Mouse (Mus musculus): ENCODE measurements around the gene Pdzk1. TPM values are rescaled to one million over a fixed set of nuclear protein-coding genes. Genes with fewer than 3 reads are reported as not detected.

The Pdzk1 gene
- not detected in 2 replicates for polyA plus RNA-seq (2015; fragmentation: Nextera tagmentation; extraction: Ambion mirVana)

DNA sequence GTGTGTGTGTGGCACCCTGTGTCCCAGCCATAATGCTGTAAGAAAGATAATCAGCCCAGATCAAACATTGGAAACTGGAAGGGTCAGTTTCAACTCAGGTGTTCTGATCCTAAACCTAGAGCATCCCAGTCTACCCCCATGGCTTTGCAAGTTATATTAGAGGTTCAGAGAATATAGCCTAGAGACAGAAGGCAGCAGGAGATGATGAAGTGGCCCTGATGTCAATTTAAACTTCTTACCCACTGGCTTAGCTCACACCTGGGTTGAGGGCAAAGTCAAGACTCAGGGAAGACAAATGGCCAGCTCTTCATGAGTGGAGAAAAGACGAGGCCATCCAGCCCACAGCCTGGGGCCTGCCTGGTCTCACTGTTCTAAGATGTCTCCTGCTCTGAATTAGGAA lies at the start of gene Pdzk1, which contains the start of gene Cd160:
TSS of gene Pdzk1 (plus strand) at position 301 of the 400 bp plus-strand sequence.
TSS of gene Cd160 (minus strand) at position 368 of the 400 bp plus-strand sequence.
- H3K36me3 ChIP-seq: no peaks in the 10 kb centered on the region
- no peak for ATAC-seq (ENCODE audit: insufficient number of reproducible peaks, low FRiP score, low TSS enrichment, low read depth)
- H3K4me2 ChIP-seq (replicated peaks): no peak within 1 kb of the TSS
- H3K4me1 ChIP-seq: no peaks in the 10 kb centered on the region
- H3K9me3 ChIP-seq (replicated peaks): no peaks in the 10 kb centered on the region
- H3K27ac ChIP-seq (replicated peaks): no peak within 1 kb of the TSS
- 57% methylated on average over 1 of the region's 1 CpGs for WGBS
- no peak within 1 kb of the TSS for H3K4me3 ChIP-seq (replicated peaks)
- H3K27me3 ChIP-seq: no peaks in the 10 kb centered on the region
- no peak within 1 kb of the TSS for H3K9ac ChIP-seq

DNA sequence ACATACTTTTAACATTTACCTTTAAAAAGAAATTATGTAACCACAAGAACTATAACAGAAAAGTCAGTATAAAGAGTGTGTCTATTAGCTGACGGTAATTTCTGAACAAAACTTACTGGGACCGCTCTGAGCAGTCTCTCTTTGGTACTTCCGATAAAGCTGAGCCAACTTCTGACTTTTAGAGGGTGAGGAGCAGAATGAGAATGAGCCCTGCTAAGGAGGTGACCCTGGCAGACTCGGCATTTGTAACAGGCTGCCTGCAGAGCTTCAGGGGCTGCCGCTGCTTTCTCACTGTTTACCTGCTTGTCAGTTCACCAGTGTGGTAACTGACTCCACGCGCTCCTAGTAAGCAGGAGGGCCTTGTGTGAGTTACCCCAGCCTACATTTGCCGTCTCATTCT lies 46.8 kb upstream of the Pdzk1 start:
- 78% methylated on average over 8 of the region's 8 CpGs for WGBS
- no peaks in the 10 kb centered on the region for H3K27me3 ChIP-seq
- no peak overlapping the region for H3K4me2 ChIP-seq (replicated peaks)
- H3K9ac ChIP-seq: no peak overlapping the region
- H3K27ac ChIP-seq (replicated peaks): no peak overlapping the region
- H3K4me3 ChIP-seq (replicated peaks): no peak overlapping the region
- no peaks in the 10 kb centered on the region for H3K9me3 ChIP-seq (replicated peaks)
- H3K36me3 ChIP-seq: peaks cover 13% of the 10 kb centered on the region; the same call in 1 of the 2 replicates
- no peak for ATAC-seq (ENCODE audit: insufficient number of reproducible peaks, low FRiP score, low TSS enrichment, low read depth)
- H3K4me1 ChIP-seq: no peaks in the 10 kb centered on the region

DNA sequence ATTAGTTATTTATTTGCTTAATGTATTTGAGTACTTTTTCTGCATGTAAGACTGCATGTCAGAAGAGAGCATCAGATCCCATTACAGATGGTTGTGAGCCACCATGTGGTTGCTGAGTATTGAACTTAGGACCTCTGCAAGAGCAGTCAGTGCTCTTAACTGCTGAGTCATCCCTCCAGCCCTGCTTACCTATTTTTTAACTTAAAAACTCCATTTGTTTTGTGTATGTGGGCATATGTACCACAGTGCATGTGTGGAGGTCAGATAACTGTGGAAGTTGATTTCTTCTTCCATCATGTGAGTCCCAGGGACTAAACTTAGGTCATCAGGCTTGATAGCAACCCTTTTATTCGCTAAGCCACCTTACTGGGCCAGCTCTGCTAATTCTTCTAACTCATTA lies 41.3 kb upstream of the Pdzk1 start:
- no peak for ATAC-seq (ENCODE audit: insufficient number of reproducible peaks, low FRiP score, low TSS enrichment, low read depth)
- Histone ChIP-seq H3K36me3 (peaks cover 37% of the 10 kb centered on the region), H3K9me3 (replicated peaks) (no peaks in the 10 kb centered on the region), H3K4me3 (replicated peaks) (no peak overlapping the region), H3K9ac (no peak overlapping the region), H3K27ac (replicated peaks) (no peak overlapping the region), H3K4me2 (replicated peaks) (no peak overlapping the region), H3K27me3 (no peaks in the 10 kb centered on the region), H3K4me1 (no peaks in the 10 kb centered on the region)
- 89% methylated on average over 1 of the region's 1 CpGs for WGBS

DNA sequence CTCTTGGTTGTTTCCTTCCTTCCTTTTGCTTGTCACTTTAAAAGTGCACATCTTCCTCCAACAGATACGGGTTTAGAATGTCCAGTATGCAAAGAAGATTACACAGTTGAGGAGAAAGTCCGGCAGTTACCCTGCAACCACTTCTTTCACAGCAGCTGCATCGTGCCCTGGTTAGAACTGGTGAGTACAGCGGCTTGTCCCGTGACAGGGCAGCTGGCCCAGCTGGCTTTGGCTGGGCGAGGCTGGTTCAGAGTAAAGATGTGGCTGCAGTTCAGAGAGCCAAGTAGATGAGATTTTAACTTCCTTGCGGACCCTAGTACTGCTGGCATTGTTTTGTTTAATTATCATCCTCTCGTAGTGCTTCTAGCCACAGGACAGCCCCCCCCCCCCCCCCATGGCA lies 40.6 kb upstream of the Pdzk1 start:
- Histone ChIP-seq H3K27ac (replicated peaks) (no peak overlapping the region), H3K36me3 (peaks cover 37% of the 10 kb centered on the region), H3K4me1 (no peaks in the 10 kb centered on the region), H3K9me3 (replicated peaks) (no peaks in the 10 kb centered on the region), H3K4me3 (replicated peaks) (no peak overlapping the region), H3K27me3 (no peaks in the 10 kb centered on the region), H3K4me2 (replicated peaks) (no peak overlapping the region), H3K9ac (no peak overlapping the region)
- WGBS: 79% methylated on average over 8 of the region's 8 CpGs
- no peak for ATAC-seq (ENCODE audit: insufficient number of reproducible peaks, low FRiP score, low TSS enrichment, low read depth)

GRCm38 (mm10) chr3:96800254-96800653 lies 28.8 kb upstream of the Pdzk1 start:
- H3K4me1 ChIP-seq: no peaks in the 10 kb centered on the region
- ATAC-seq (ENCODE audit: insufficient number of reproducible peaks, low FRiP score, low TSS enrichment, low read depth): no peak
- H3K9me3 ChIP-seq (replicated peaks): no peaks in the 10 kb centered on the region

GRCm38 (mm10) chr3:96802214-96802613 lies 26.9 kb upstream of the Pdzk1 start:
- WGBS: 84% methylated on average over 1 of the region's 1 CpGs
- Histone ChIP-seq H3K36me3 (no peaks in the 10 kb centered on the region), H3K9ac (no peak overlapping the region), H3K27me3 (no peaks in the 10 kb centered on the region), H3K4me3 (replicated peaks) (no peak overlapping the region), H3K4me1 (no peaks in the 10 kb centered on the region), H3K4me2 (replicated peaks) (no peak overlapping the region), H3K27ac (replicated peaks) (no peak overlapping the region), H3K9me3 (replicated peaks) (no peaks in the 10 kb centered on the region)
- no peak for ATAC-seq (ENCODE audit: insufficient number of reproducible peaks, low FRiP score, low TSS enrichment, low read depth)

More at GRCm38 (mm10) chr3:96800254-96800653, 28.8 kb upstream of the Pdzk1 start:
- no peak overlapping the region for H3K27ac ChIP-seq (replicated peaks)
- H3K27me3 ChIP-seq: no peaks in the 10 kb centered on the region
- 82% methylated on average over 11 of the region's 11 CpGs for WGBS
- no peak overlapping the region for H3K9ac ChIP-seq
- H3K36me3 ChIP-seq: no peaks in the 10 kb centered on the region
- H3K4me3 ChIP-seq (replicated peaks): no peak overlapping the region
- no peak overlapping the region for H3K4me2 ChIP-seq (replicated peaks)

DNA sequence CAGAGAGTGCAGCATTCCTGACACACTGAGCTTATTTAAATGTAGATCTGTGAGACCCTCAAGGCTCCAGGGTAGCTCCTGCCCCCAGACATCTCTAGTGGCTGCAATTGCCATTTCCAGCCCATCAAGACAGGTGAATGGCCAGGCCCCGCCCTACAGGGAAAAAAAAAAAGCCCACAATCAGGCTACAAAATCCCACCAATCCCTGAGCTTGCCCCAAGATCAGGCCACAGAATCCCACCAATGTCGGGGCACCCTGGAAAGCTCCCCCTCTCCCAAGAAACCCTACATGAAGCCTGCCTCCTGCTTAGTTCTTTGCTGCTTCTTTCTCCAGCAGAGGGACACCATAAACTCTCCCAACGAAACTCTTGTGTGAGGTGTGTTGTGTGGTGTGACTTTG lies 20.9 kb upstream of the Pdzk1 start:
- H3K9me3 ChIP-seq (replicated peaks): no peaks in the 10 kb centered on the region
- no peaks in the 10 kb centered on the region for H3K27me3 ChIP-seq
- ATAC-seq (ENCODE audit: insufficient number of reproducible peaks, low FRiP score, low TSS enrichment, low read depth): no peak
- H3K27ac ChIP-seq (replicated peaks): no peak overlapping the region
- no peaks in the 10 kb centered on the region for H3K36me3 ChIP-seq
- WGBS: 85% methylated on average over 3 of the region's 3 CpGs
- no peaks in the 10 kb centered on the region; the same call in 1 of the 2 replicates for H3K4me1 ChIP-seq
- H3K4me3 ChIP-seq (replicated peaks): no peak overlapping the region
- H3K9ac ChIP-seq: no peak overlapping the region
- no peak overlapping the region for H3K4me2 ChIP-seq (replicated peaks)

DNA sequence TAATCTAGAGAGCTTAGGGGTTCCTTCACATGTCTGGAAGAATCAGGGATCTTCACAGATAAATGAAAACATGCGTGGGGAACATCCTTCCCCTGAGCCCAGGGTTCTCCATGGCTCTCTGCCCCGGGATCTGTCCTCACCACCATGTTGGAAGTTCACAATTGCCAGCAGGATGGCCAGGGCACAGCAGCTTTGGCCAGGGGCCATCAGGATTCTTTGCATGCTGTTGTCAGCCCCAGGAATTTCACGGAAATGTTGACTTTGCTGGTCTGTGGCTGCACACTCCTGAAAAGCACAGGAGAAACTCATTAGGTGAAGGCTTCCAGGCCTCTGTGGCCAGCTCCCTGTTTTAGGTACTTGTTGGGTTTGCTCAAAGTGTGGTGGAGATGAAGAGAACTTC lies 20.4 kb upstream of the Pdzk1 start:
- Histone ChIP-seq H3K9me3 (replicated peaks) (no peaks in the 10 kb centered on the region), H3K27me3 (no peaks in the 10 kb centered on the region), H3K4me1 (peaks cover 5% of the 10 kb centered on the region; the same call in 1 of the 2 replicates), H3K4me3 (replicated peaks) (no peak overlapping the region), H3K9ac (no peak overlapping the region), H3K27ac (replicated peaks) (no peak overlapping the region), H3K4me2 (replicated peaks) (no peak overlapping the region), H3K36me3 (no peaks in the 10 kb centered on the region)
- 61% methylated on average over 3 of the region's 3 CpGs for WGBS
- ATAC-seq (ENCODE audit: insufficient number of reproducible peaks, low FRiP score, low TSS enrichment, low read depth): no peak

GRCm38 (mm10) chr3:96811232-96811631 lies 17.9 kb upstream of the Pdzk1 start:
- no peaks in the 10 kb centered on the region for H3K36me3 ChIP-seq
- no peak overlapping the region for H3K4me3 ChIP-seq (replicated peaks)
- no peak overlapping the region for H3K9ac ChIP-seq
- no peaks in the 10 kb centered on the region for H3K9me3 ChIP-seq (replicated peaks)
- H3K4me2 ChIP-seq (replicated peaks): no peak overlapping the region
- H3K27me3 ChIP-seq: no peaks in the 10 kb centered on the region
- ATAC-seq (ENCODE audit: insufficient number of reproducible peaks, low FRiP score, low TSS enrichment, low read depth): no peak
- 84% methylated on average over 3 of the region's 3 CpGs for WGBS
- H3K27ac ChIP-seq (replicated peaks): no peak overlapping the region
- H3K4me1 ChIP-seq: peaks cover 14% of the 10 kb centered on the region; the same call in 1 of the 2 replicates

- Histone ChIP-seq H3K4me3 (replicated peaks) (no peak overlapping the region), H3K9ac (no peak overlapping the region), H3K27me3 (no peaks in the 10 kb centered on the region), H3K36me3 (no peaks in the 10 kb centered on the region), H3K9me3 (replicated peaks) (no peaks in the 10 kb centered on the region), H3K27ac (replicated peaks) (no peak overlapping the region), H3K4me2 (replicated peaks) (no peak overlapping the region), H3K4me1 (peaks cover 14% of the 10 kb centered on the region; the same call in 1 of the 2 replicates)
- 43% methylated on average over 20 of the region's 20 CpGs for WGBS
- no peak for ATAC-seq (ENCODE audit: insufficient number of reproducible peaks, low FRiP score, low TSS enrichment, low read depth)
These were observed 16.5 kb upstream of the Pdzk1 start for GRCm38 (mm10) chr3:96812395-96813091.

- H3K9me3 ChIP-seq (replicated peaks): no peaks in the 10 kb centered on the region
- 17% methylated on average over 9 of the region's 9 CpGs for WGBS
- H3K9ac ChIP-seq: no peak overlapping the region
- peak; percentile 63; the same call in 1 of the 2 replicates for ATAC-seq (ENCODE audit: insufficient number of reproducible peaks, low FRiP score, low TSS enrichment, low read depth)
- H3K27ac ChIP-seq (replicated peaks): no peak overlapping the region
- H3K36me3 ChIP-seq: no peaks in the 10 kb centered on the region
- H3K4me1 ChIP-seq: peaks cover 14% of the 10 kb centered on the region; the same call in 1 of the 2 replicates
- peak overlapping the region; percentile 30; the same call in 1 of the 2 replicates for H3K4me2 ChIP-seq (replicated peaks)
- H3K27me3 ChIP-seq: no peaks in the 10 kb centered on the region
- H3K4me3 ChIP-seq (replicated peaks): peak overlapping the region; percentile 7; the same call in 1 of the 2 replicates
These were observed 16.0 kb upstream of the Pdzk1 start for GRCm38 (mm10) chr3:96813106-96813505.

Measured in embryonic facial prominence, embryonic 15.5 days (tissue).